Mouse (Mus musculus): ENCODE measurements around the gene Rps6ka3.

The Rps6ka3 gene

GRCm38 (mm10) chrX:159302349-159303311 is 92.5 kb downstream of the Rps6ka3 start:
- ChIA-PET POLR2A (interaction anchor here in 1 of 4 experiments (1.1 kb wide), 1 partner anchor 48 kb away, joined by 3 read pairs; no protein-coding TSS in a partner anchor), CTCF (interaction anchor here in 1 of 4 experiments (0.6 kb wide), 1 partner anchor 43 kb away, joined by 3 read pairs; no protein-coding TSS in a partner anchor)

- ChIA-PET POLR2A (no interaction called here), CTCF (no interaction called here)
Measured at GRCm38 (mm10) chrX:159315293-159315692, 105.2 kb downstream of the Rps6ka3 start.

GRCm38 (mm10) chrX:159321342-159321741 is 111.2 kb downstream of the Rps6ka3 start:
- CTCF ChIA-PET = interaction anchor here in 1 of 4 experiments (0.6 kb wide), 2 partner anchors 117 to 1455 kb away, joined by 3 to 9 read pairs; no protein-coding TSS in a partner anchor
- POLR2A ChIA-PET = no interaction called here

GRCm38 (mm10) chrX:159364506-159364905 is 154.4 kb downstream of the Rps6ka3 start:
- CTCF ChIA-PET = no interaction called here
- POLR2A ChIA-PET = no interaction called here

GRCm38 (mm10) chrX:159371831-159372752 is 162.0 kb downstream of the Rps6ka3 start, which contains the start of gene Eif1ax:
Gene Eif1ax, plus strand, starts transcription at chrX:159372178.
- CTCF ChIA-PET = no interaction called here
- POLR2A ChIA-PET = no interaction called here

- CTCF ChIA-PET = interaction anchor here in 1 of 4 experiments (0.6 kb wide), 1 partner anchor 32 kb away, joined by 3 read pairs; no protein-coding TSS in a partner anchor
- POLR2A ChIA-PET = no interaction called here
Measured at GRCm38 (mm10) chrX:159372753-159373144, 162.6 kb downstream of the Rps6ka3 start.

GRCm38 (mm10) chrX:159387105-159387504 is 177.0 kb downstream of the Rps6ka3 start:
- ChIA-PET POLR2A (interaction anchor here in 1 of 4 experiments (1.7 kb wide), 1 partner anchor 26 kb away, joined by 4 read pairs; no protein-coding TSS in a partner anchor), CTCF (no interaction called here)

GRCm38 (mm10) chrX:159388953-159389352 is 178.8 kb downstream of the Rps6ka3 start:
- CTCF ChIA-PET = no interaction called here

GRCm38 (mm10) chrX:159390347-159390962 is 180.3 kb downstream of the Rps6ka3 start:
- CTCF ChIA-PET = no interaction called here
- POLR2A ChIA-PET = no interaction called here

More at GRCm38 (mm10) chrX:159388953-159389352, 178.8 kb downstream of the Rps6ka3 start:
- POLR2A ChIA-PET = no interaction called here

- CTCF ChIA-PET = no interaction called here
- POLR2A ChIA-PET = no interaction called here
Measured at GRCm38 (mm10) chrX:159391239-159391638, 181.1 kb downstream of the Rps6ka3 start.

GRCm38 (mm10) chrX:159409253-159409652 is 199.1 kb downstream of the Rps6ka3 start:
- POLR2A ChIA-PET = interaction anchor here in 1 of 4 experiments (1.4 kb wide), 1 partner anchor 28 kb away, joined by 3 read pairs; no protein-coding TSS in a partner anchor
- CTCF ChIA-PET = interaction anchor here in 3 of 4 experiments (0.6 to 1.2 kb wide), 5 partner anchors 9 to 1585 kb away, joined by 3 to 4 read pairs (median 3); partner anchors contain the start of gene Cdkl5 (in 1 of the 3)

GRCm38 (mm10) chrX:159414130-159414828 is 204.2 kb downstream of the Rps6ka3 start, which contains the start of gene Map7d2:
Gene Map7d2, plus strand, starts transcription at chrX:159414572.
- ChIA-PET CTCF (interaction anchor here in 1 of 4 experiments (0.8 kb wide), 1 partner anchor 547 kb away, joined by 3 read pairs; no protein-coding TSS in a partner anchor), POLR2A (interaction anchor here in 1 of 4 experiments (0.5 kb wide), 1 partner anchor 89 kb away, joined by 5 read pairs; no protein-coding TSS in a partner anchor)

- ChIA-PET CTCF (no interaction called here), POLR2A (interaction anchor here in 1 of 4 experiments (0.5 kb wide), 1 partner anchor 90 kb away, joined by 5 read pairs; no protein-coding TSS in a partner anchor)
Measured at GRCm38 (mm10) chrX:159414829-159415673, 204.9 kb downstream of the Rps6ka3 start.
